Mouse (Mus musculus): ENCODE measurements around the gene Polr2e. TPM values are rescaled to one million over a fixed set of nuclear protein-coding genes. Genes with fewer than 3 reads are reported as not detected.
A peak's percentile ranks its signal among the peaks of the same experiment; 100 is the strongest.
"Not testable (repeated sequence)": the region's sequence is repeated elsewhere in the genome, so short reads cannot be mapped to it uniquely, and the experiment has no call there.

Polr2e gene
- polyA plus RNA-seq, 1 experiment = 46.3 TPM

DNA sequence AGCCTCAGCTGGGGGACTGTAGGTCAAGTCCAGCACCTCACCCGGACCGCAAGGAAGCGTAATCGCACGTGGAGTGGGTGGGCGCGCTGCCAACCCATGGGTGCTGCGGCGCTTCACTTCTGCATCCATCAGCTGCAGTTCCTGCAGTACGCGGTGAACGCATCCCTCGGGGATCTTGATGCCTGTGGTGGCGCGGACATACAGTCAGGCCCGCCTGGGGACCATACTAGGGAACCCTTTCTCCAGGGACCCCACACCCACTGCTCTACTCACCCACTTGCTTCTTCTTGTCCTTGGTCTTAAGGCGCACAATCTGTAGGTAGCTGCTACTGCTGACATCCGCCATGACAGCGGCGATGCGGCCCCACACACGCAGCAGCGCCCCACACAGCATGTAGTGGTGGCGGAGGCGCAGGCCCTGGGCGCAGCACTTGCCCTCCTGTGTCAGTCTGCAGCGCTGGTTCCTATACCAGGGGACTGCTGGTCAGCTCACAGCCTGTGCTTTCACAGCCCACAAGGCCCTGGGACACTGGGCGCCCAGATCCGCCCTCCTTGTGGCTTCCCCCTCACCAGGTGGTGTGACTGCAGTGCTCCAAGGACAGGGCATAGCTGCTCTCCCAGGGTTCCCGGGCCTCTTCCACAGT, 18.2 kb upstream of the Polr2e start:
- H3K4me1 ChIP-seq (ENCODE audit: control insufficient read depth, insufficient read depth, low read length) = no peaks in the 10 kb centered on the region
- H3K27ac ChIP-seq (ENCODE audit: insufficient read depth, low read length) = no peak overlapping the region
- no peak overlapping the region for H3K4me3 ChIP-seq (ENCODE audit: insufficient read depth, low read length)
- TF ChIP-seq POLR2A (IDR thresholded peaks at IDR 0.05; ENCODE audit: low read depth, low read length) = peak; percentile 31; the same call in 1 of the 2 replicates
- TF ChIP-seq CTCF (IDR thresholded peaks at IDR 0.05; ENCODE audit: borderline replicate concordance, insufficient read depth, low read length) = no peak

DNA sequence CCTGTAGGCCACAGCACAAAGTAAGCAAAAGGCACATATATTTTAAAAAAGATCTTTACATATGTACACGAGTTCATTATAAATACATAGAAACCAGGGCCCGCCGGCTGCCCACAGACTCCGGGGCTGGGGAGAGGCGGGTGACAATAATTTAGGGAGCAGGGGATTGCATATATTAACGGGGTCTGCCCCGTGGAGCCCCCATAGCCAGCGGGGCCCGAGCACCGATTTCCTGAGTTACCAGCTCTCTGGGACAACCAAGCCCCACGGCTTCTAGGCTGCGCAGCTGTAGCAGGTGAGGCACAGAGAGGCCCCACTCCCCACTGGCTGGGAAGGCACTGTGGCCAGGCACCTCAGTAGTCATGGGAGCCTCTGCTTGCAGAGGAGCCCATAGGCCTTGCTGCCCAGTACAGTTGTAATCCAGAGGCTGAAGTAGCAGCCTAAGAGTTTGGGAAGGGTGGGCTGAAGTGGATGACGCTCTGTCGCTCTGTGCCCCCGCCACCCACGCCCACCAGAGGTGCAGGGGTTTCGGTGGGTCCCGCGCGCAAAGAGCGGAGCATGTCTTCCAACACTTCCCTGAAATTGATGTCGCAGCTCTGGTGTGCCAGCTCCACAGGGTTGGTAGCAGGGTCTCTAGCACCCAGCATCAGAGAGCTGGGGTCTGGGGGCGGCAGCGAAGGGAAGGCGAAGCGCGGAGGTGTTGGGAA, 17.5 kb upstream of the Polr2e start:
- TF ChIP-seq CTCF (IDR thresholded peaks at IDR 0.05; ENCODE audit: borderline replicate concordance, insufficient read depth, low read length) = no peak
- no peak; the same call in 1 of the 2 replicates for TF ChIP-seq POLR2A (IDR thresholded peaks at IDR 0.05; ENCODE audit: low read depth, low read length)
- Histone ChIP-seq H3K4me3 (ENCODE audit: insufficient read depth, low read length) (no peak overlapping the region), H3K27ac (ENCODE audit: insufficient read depth, low read length) (no peak overlapping the region), H3K4me1 (ENCODE audit: control insufficient read depth, insufficient read depth, low read length) (peaks cover 4% of the 10 kb centered on the region; the same call in 1 of the 2 replicates)

DNA sequence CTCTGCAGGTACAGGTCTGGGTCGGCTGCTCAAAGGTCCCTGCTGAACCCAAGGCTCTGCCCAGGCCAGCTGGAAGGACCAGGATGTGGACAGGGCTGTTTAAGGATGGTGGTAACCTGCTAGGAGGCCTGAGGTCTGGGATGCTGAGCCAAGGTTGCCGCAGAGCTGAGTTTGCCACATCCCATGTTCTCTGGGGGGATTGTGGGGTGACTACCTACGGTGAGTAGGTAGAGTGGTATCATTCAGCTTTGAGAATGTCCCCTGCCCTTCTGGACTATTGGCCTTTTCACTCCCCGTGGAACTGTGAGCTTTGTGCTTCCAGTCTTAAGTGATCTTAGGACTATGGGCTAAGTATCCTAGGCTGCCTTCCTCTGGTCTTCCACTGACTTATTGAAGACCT, 16.9 kb upstream of the Polr2e start:
- TF ChIP-seq POLR2A (IDR thresholded peaks at IDR 0.05; ENCODE audit: low read depth, low read length) (peak; percentile 7; the same call in 1 of the 2 replicates), CTCF (IDR thresholded peaks at IDR 0.05; ENCODE audit: borderline replicate concordance, insufficient read depth, low read length) (no peak)
- H3K4me1 ChIP-seq (ENCODE audit: control insufficient read depth, insufficient read depth, low read length) = peaks cover 6% of the 10 kb centered on the region
- no peak overlapping the region for H3K27ac ChIP-seq (ENCODE audit: insufficient read depth, low read length)
- H3K4me3 ChIP-seq (ENCODE audit: insufficient read depth, low read length) = no peak overlapping the region

DNA sequence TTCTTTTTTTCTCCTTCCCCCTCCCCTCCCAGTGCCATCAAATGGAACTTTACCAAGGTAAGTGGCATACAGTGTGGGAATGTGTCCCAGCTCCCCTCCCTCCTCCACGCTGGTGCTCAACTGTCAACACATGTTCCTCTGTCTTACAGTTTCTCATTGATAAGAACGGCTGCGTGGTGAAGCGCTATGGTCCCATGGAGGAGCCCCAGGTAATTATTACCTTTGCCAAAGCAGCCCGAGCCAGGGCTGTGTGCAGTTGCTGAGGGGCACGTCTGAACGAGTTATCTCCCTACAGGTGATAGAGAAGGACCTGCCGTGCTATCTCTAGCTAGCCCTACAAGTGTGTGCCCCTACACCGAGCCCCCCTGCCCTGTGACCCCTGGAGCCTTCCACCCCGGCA, 16.3 kb upstream of the Polr2e start:
- 0 out of 2 replicates have a peak overlapping the region, but pooled peaks have one; percentile 80 for H3K4me3 ChIP-seq (ENCODE audit: insufficient read depth, low read length)
- H3K27ac ChIP-seq (ENCODE audit: insufficient read depth, low read length) = no peak overlapping the region
- TF ChIP-seq CTCF (IDR thresholded peaks at IDR 0.05; ENCODE audit: borderline replicate concordance, insufficient read depth, low read length) (no peak), POLR2A (IDR thresholded peaks at IDR 0.05; ENCODE audit: low read depth, low read length) (no peak)
- peaks cover 8% of the 10 kb centered on the region for H3K4me1 ChIP-seq (ENCODE audit: control insufficient read depth, insufficient read depth, low read length)

DNA sequence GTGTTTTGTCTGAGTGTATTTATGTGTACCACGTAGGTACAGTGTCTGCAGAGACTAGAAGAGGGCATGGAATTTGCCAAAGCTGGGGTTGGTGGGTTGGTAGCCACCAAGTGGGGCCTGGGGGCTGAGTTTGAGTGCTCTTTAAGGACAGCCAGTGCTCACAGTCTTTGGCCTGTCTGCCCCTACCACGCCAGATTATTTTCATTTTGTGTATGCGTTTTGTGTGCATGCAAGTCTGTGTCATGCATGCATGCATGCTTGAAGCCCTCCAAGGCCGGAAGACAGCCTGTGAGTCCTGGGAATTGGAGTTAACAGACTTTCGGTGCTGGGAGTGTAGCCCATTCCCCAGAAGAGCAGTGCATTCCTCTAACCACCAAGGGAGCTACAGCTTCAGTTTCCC, 15.8 kb upstream of the Polr2e start:
- peak overlapping the region; percentile 80 for H3K4me3 ChIP-seq (ENCODE audit: insufficient read depth, low read length)
- H3K27ac ChIP-seq (ENCODE audit: insufficient read depth, low read length) = no peak overlapping the region
- TF ChIP-seq POLR2A (IDR thresholded peaks at IDR 0.05; ENCODE audit: low read depth, low read length) (no peak), CTCF (IDR thresholded peaks at IDR 0.05; ENCODE audit: borderline replicate concordance, insufficient read depth, low read length) (no peak)
- H3K4me1 ChIP-seq (ENCODE audit: control insufficient read depth, insufficient read depth, low read length) = peaks cover 8% of the 10 kb centered on the region

DNA sequence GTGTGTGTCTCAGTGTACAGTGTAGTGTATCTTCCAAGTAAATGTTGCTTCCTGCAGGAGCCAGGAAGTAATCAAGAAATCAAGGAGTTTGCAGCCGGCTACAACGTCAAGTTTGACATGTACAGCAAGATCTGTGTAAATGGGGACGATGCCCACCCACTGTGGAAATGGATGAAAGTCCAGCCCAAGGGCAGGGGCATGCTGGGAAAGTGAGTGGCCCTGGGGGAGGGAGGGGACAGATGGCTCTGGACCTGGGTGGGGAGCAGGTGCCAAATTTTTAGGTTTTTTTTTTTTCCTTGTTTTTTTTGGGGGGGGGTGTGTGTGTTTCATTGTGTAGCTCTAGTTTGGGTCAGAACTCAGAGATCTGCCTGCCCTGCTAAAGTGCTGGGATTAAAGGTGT, 15.3 kb upstream of the Polr2e start:
- H3K4me3 ChIP-seq (ENCODE audit: insufficient read depth, low read length) = peak overlapping the region; percentile 80
- H3K27ac ChIP-seq (ENCODE audit: insufficient read depth, low read length) = not testable (repeated sequence)

DNA sequence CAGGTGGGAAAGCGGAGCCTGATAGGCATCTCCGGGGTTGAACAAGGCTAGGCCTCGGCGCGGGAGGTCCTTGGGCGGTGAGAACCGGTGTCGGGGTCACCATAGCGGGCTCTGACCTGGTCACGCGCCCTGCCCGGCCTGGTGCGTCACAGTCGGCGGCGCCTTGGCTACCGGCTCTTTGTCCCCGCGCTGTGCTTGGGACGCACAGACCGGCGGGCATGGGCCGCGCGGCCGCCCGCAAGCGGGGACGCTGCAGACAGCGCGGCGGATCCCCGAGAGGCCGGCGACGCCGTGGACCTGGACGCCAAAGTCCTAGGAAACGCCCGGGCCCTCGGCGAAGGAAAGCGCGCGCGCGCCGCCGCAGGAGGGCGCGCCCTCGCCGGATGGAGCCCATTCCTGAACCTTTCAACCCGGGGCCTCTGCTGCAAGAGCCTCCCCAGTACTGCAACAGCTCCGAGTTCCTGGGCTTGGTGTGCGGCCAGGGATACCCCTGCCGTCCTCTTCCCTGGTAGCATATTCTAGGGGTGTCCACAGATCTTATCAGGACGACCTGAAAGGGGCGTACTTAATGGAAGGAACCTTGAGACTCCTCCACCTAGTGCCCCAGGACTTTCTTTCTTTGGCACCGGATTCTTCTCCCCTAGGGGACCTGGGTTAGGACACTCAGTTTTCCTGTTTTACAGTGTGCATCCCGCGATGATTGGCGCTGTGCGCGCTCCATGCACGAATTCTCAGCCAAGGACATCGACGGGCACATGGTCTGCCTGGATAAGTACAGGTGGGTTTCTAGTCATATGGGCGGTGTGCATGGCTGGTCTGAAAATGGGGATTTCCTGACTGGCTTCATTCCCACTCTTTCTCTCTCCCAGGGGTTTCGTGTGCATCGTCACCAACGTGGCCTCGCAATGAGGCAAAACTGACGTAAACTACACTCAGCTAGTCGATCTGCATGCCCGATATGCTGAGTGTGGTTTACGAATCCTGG, 14.5 kb upstream of the Polr2e start:
- peak overlapping the region; percentile 80 for H3K4me3 ChIP-seq (ENCODE audit: insufficient read depth, low read length)
- H3K4me1 ChIP-seq (ENCODE audit: control insufficient read depth, insufficient read depth, low read length) = peaks cover 8% of the 10 kb centered on the region
- 0 out of 2 replicates have a peak, but pooled peaks have one; percentile 6 for TF ChIP-seq POLR2A (IDR thresholded peaks at IDR 0.05; ENCODE audit: low read depth, low read length)
- TF ChIP-seq CTCF (IDR thresholded peaks at IDR 0.05; ENCODE audit: borderline replicate concordance, insufficient read depth, low read length) = no peak
- peak overlapping the region; percentile 79 for H3K27ac ChIP-seq (ENCODE audit: insufficient read depth, low read length)

More for the DNA sequence above, 15.3 kb upstream of the Polr2e start:
- H3K4me1 ChIP-seq (ENCODE audit: control insufficient read depth, insufficient read depth, low read length) = not testable (repeated sequence)

DNA sequence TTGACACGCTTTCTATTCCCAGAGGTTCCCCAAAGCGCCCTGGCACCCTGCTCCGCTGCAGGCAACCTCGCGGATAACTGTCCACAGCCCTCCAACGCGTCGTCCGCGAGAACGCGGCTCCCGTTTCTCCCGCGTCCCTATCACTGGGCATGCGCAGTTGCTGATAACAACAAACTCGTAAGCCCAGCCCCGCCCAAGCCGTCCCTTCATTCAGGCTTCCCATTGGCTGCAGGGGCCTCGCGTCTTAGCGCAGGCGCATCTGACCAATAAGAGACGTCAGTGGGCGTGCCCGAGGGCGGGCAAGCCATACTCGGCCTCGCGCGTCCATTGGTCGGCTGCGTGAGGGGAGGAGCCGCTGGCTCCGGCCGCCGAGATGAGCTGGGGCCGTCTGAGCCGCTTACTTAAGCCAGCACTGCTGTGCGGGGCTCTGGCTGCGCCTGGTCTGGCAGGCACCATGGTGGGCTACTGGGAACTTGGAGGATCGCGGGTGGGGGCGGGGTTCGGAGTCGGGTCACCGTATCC, 13.7 kb upstream of the Polr2e start:
- Histone ChIP-seq H3K4me1 (ENCODE audit: control insufficient read depth, insufficient read depth, low read length) (peaks cover 8% of the 10 kb centered on the region), H3K4me3 (ENCODE audit: insufficient read depth, low read length) (peak overlapping the region; percentile 80)

DNA sequence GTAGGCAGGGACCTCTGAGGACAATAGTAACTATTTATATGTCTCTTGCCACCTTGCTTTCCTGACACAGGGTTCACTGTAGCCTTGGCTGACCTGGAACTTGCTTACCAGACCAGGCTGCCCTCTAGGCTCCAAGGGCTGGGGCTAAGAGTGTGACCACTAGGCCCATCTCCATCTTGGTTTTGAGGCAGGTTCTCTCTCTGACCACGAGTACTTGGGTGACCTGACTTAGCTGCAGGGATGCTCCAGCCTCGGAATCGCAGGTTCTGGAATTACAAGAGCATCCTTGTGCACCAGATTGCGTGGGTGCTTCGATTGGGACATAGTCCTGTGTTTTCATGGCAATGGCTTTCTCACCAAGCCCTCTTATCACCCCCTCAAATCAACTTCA, 12.8 kb upstream of the Polr2e start:
- Histone ChIP-seq H3K4me3 (ENCODE audit: insufficient read depth, low read length) (no peak overlapping the region), H3K27ac (ENCODE audit: insufficient read depth, low read length) (peak overlapping the region; percentile 68), H3K4me1 (ENCODE audit: control insufficient read depth, insufficient read depth, low read length) (peaks cover 8% of the 10 kb centered on the region)
- TF ChIP-seq CTCF (IDR thresholded peaks at IDR 0.05; ENCODE audit: borderline replicate concordance, insufficient read depth, low read length) = no peak
- TF ChIP-seq POLR2A (IDR thresholded peaks at IDR 0.05; ENCODE audit: low read depth, low read length) = no peak

More for the DNA sequence above, 13.7 kb upstream of the Polr2e start:
- H3K27ac ChIP-seq (ENCODE audit: insufficient read depth, low read length) = peak overlapping the region; percentile 79
- peak; percentile 94 for TF ChIP-seq POLR2A (IDR thresholded peaks at IDR 0.05; ENCODE audit: low read depth, low read length)
- no peak for TF ChIP-seq CTCF (IDR thresholded peaks at IDR 0.05; ENCODE audit: borderline replicate concordance, insufficient read depth, low read length)
